Mouse (Mus musculus) cerebellum, postnatal 4 days (tissue): ENCODE results near the gene Elovl5.

Source experiments
- DNase-seq, 2 experiments: peaks; one replicate each; pipeline ENCODE4 v3.0.0; 2022; ENCODE audit warnings: low spot score in 2 of 2, mixed read lengths in 1 of 2

Elovl5 gene

GRCm38 (mm10) chr9:77995235-77995634 is 78.1 kb downstream of the Elovl5 start:
- no peak for DNase-seq

GRCm38 (mm10) chr9:78000586-78001500 is 83.7 kb downstream of the Elovl5 start:
- DNase-seq, result no peak

- DNase-seq, result no peak
Measured at GRCm38 (mm10) chr9:78003278-78003677, 86.1 kb downstream of the Elovl5 start.

GRCm38 (mm10) chr9:78005481-78005880 is 88.3 kb downstream of the Elovl5 start:
- DNase-seq, result peak in 1 of 2 experiments; percentile 21

- peak; percentile 67 to 85 for DNase-seq
Measured at GRCm38 (mm10) chr9:78006209-78007001, 89.2 kb downstream of the Elovl5 start.

GRCm38 (mm10) chr9:78009382-78009781 is 92.2 kb downstream of the Elovl5 start:
- no peak for DNase-seq

GRCm38 (mm10) chr9:78010187-78010586 is 93.0 kb downstream of the Elovl5 start:
- DNase-seq, result no peak

- no peak for DNase-seq
Measured at GRCm38 (mm10) chr9:78010707-78011106, 93.5 kb downstream of the Elovl5 start.

GRCm38 (mm10) chr9:78012066-78012465 is 94.9 kb downstream of the Elovl5 start:
- DNase-seq, result no peak

GRCm38 (mm10) chr9:78012681-78013080 is 95.5 kb downstream of the Elovl5 start:
- DNase-seq, result no peak

- no peak for DNase-seq
Measured at GRCm38 (mm10) chr9:78013813-78014212, 96.6 kb downstream of the Elovl5 start.

- no peak for DNase-seq
Measured at GRCm38 (mm10) chr9:78015816-78016215, 98.7 kb downstream of the Elovl5 start.

GRCm38 (mm10) chr9:78016288-78016687 is 99.1 kb downstream of the Elovl5 start:
- no peak for DNase-seq

- no peak for DNase-seq
Measured at GRCm38 (mm10) chr9:78021256-78021655, 104.1 kb downstream of the Elovl5 start.

GRCm38 (mm10) chr9:78022187-78022945 is 105.2 kb downstream of the Elovl5 start:
- no peak for DNase-seq

GRCm38 (mm10) chr9:78024823-78025222 is 107.7 kb downstream of the Elovl5 start:
- DNase-seq, result peak; percentile 38 to 56

- no peak for DNase-seq
Measured at GRCm38 (mm10) chr9:78027099-78027498, 109.9 kb downstream of the Elovl5 start.

- DNase-seq, result no peak
Measured at GRCm38 (mm10) chr9:78030835-78031456, 113.8 kb downstream of the Elovl5 start.

- no peak for DNase-seq
Measured at GRCm38 (mm10) chr9:78032930-78033329, 115.8 kb downstream of the Elovl5 start.
